Mouse (Mus musculus): ENCODE data around the gene Dab2ip.

Gene Dab2ip

GRCm38 (mm10) chr2:35756467-35756866 is 198.4 kb downstream of the Dab2ip start:
- DNase-seq (ENCODE audit: low read depth), result no peak

DNA sequence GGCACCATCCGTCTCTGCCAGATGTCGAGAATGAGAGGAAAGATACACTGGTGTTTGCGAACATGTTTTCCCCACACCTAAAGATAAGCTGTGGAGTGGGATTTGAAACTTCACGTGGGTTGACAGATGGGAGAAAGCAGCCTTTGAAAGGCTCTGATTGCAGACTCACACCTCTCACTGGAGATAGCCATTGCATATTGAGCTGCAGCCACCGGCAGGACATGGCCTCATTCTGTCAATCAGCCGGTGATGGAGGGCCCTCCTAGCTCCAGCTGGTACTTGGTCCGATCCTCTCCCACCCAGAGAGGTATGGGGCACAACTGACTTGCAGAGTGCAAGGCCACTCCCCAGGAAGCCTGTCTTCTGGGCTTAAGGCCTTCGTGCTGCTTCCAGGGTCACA is 202.3 kb downstream of the Dab2ip start:
- DNase-seq (ENCODE audit: low read depth), result no peak

DNA sequence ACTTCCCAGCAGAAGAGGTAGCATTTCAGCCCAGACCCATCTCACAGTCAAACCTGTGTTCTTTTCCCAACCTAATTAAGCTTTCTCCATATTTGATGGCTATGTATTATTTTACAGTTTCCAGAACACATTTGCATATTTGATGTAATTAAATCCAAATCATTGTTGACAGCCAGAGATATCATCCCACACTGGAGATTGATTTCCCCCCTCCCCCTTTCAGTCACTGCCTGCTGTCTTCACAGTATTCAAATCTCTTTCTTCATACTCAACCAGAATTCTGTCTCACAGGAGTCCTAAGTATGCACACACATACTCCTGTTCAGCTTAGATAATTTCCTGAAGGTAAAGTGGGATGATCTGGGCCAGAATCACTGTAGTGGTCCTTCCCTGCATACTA is 202.8 kb downstream of the Dab2ip start:
- DNase-seq (ENCODE audit: low read depth), result no peak

- no peak for DNase-seq (ENCODE audit: low read depth)
Observed at GRCm38 (mm10) chr2:35761458-35761857, 203.4 kb downstream of the Dab2ip start.

- no peak for DNase-seq (ENCODE audit: low read depth)
Observed at GRCm38 (mm10) chr2:35763818-35764217, 205.8 kb downstream of the Dab2ip start.

- no peak for DNase-seq (ENCODE audit: low read depth)
Observed at GRCm38 (mm10) chr2:35764328-35764727, 206.3 kb downstream of the Dab2ip start.

DNA sequence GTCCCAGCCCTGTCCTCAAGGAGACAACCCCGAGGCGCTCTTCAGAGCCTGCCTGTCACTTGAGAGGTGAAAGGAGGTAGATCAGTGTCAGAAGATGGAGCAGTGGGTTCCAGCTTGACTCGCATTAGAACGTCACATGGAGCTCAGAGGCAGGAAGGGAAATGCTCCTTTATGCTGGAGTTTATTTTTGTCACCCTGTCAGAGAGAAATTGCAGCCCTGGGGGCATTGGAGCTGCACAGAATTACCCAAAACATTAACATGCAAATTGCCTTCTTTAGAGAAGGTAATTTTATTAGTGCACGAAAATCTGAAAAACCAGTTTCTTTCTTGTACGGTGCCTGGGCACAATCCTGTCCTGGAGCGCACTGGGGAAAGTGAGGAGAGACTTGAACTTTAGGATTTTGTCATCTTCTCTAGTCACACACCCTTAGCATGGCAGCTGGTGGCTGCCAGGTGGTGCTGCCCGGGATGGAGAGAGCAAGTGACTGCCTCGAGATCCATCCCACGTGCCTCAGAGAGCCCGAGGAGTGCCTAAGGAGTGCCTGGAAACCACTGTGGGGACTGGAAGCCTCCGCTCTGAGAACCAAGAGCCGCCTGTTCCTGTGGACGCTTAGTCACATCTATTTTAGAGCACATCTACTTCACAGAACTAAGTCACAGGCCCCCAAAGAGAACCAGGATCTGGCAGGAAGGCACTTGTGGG is 209.9 kb downstream of the Dab2ip start:
- DNase-seq (ENCODE audit: low read depth), result no peak

- DNase-seq (ENCODE audit: low read depth), result no peak
Observed at GRCm38 (mm10) chr2:35768538-35769238, 210.6 kb downstream of the Dab2ip start.

GRCm38 (mm10) chr2:35769398-35769797 is 211.3 kb downstream of the Dab2ip start:
- DNase-seq (ENCODE audit: low read depth), result no peak

GRCm38 (mm10) chr2:35770541-35770940 is 212.5 kb downstream of the Dab2ip start:
- no peak for DNase-seq (ENCODE audit: low read depth)

DNA sequence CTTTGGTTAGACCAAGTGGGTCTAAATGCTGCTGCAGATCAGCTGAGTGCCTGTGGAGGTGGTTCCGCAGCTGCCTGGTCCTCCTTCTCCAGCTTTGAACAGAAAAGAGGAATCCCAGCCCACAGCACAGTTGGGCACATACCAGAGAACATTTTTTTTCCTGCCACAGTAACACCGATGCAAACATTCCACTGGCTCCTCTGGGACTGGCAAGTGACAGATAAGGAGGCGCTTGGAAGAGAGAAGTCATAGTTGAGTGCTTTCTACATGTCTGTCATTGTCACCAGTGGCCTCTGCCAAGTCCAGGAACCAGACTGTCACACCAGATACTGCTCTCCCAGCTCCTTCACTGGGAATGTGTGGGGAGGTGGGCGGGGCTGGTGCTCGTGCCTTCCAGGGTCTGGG is 217.6 kb downstream of the Dab2ip start:
- DNase-seq (ENCODE audit: low read depth), result no peak

GRCm38 (mm10) chr2:35776935-35777334 is 218.9 kb downstream of the Dab2ip start:
- DNase-seq (ENCODE audit: low read depth), result no peak

GRCm38 (mm10) chr2:35779266-35779665 is 221.2 kb downstream of the Dab2ip start:
- DNase-seq (ENCODE audit: low read depth), result no peak
